Mouse (Mus musculus) G1E (cell line): ENCODE results near the gene Olfr221. TPM values are rescaled to one million over a fixed set of nuclear protein-coding genes. Genes with fewer than 3 reads are reported as not detected.

Experiments
- ATAC-seq: 2 replicates; pipeline ENCODE4 v1.8.0; 2016; ENCODE audit warnings: mild to moderate bottlenecking; ENCODE audit not compliant: insufficient number of reproducible peaks, poor library complexity, low FRiP score, severe bottlenecking; ENCODE audit errors: extremely low read depth
- DNase-seq: peaks from one replicate; pipeline ENCODE4 v3.0.0; 2012; ENCODE audit warnings: low spot score
- H3K27me3 ChIP-seq: 2 replicates; pipeline ENCODE4 v1.6.1; 2012; ENCODE audit warnings: mild to moderate bottlenecking, low read length, inconsistent platforms; ENCODE audit not compliant: insufficient read depth
- H3K36me3 ChIP-seq: replicated peaks from 2 replicates; pipeline ENCODE3; 2012; ENCODE audit warnings: mild to moderate bottlenecking, inconsistent platforms
- H3K4me1 ChIP-seq: 2 replicates; pipeline ENCODE4 v1.6.1; 2012; ENCODE audit warnings: low read depth, low read length, inconsistent platforms, mixed read lengths; ENCODE audit not compliant: insufficient read depth
- H3K4me3 ChIP-seq: 2 replicates; pipeline ENCODE4 v1.5.1; 2012; ENCODE audit warnings: low read depth, mild to moderate bottlenecking, inconsistent platforms, low read length, moderate library complexity, mixed read lengths
- H3K9me3 ChIP-seq: replicated peaks from 2 replicates; pipeline ENCODE4 v1.6.1; 2012; ENCODE audit warnings: inconsistent platforms
- CTCF ChIP-seq: IDR thresholded peaks from 2 replicates; pipeline ENCODE4 v1.5.1; 2012; ENCODE audit warnings: low read depth, low read length, inconsistent platforms, mixed read lengths
- GATA1 ChIP-seq: IDR thresholded peaks from 2 replicates; pipeline ENCODE4 v1.6.1; 2012; ENCODE audit warnings: borderline replicate concordance, low read length, inconsistent platforms, mixed read lengths
- GATA2 ChIP-seq: IDR thresholded peaks from 2 replicates; pipeline ENCODE4 v1.6.1; 2012; ENCODE audit warnings: low read depth, low read length, inconsistent platforms, borderline replicate concordance
- POLR2AphosphoS5 ChIP-seq: IDR thresholded peaks from 2 replicates; pipeline ENCODE4 v1.6.1; 2012; ENCODE audit warnings: low read depth, low read length, inconsistent platforms; ENCODE audit not compliant: insufficient replicate concordance
- TAL1 ChIP-seq: conservative IDR thresholded peaks from 2 replicates; pipeline ENCODE4 v1.6.1; 2012; ENCODE audit warnings: low read depth, low read length, inconsistent platforms, mixed read lengths
- polyA plus RNA-seq: library from polyadenylated mRNA; stranded (reverse); fragments of >175 nt; gene quantifications from 2 replicates; pipeline ENCODE4 v1.2.3, GENCODE M21; 2012
- total RNA-seq, 2 experiments: library from RNA; stranded (forward) in 1 of 2; stranded (reverse) in 1 of 2; fragments of 200-1000 nt in 1 of 2; fragments of >200 nt in 1 of 2; fragmentation: Nextera tagmentation in 1 of 2; gene quantifications; 2 replicates each; pipeline ENCODE4 v1.2.3; 2014 to 2017

The Olfr221 gene
- total and polyA plus RNA-seq, 3 experiments: 0.16 TPM; not detected in 2

DNA sequence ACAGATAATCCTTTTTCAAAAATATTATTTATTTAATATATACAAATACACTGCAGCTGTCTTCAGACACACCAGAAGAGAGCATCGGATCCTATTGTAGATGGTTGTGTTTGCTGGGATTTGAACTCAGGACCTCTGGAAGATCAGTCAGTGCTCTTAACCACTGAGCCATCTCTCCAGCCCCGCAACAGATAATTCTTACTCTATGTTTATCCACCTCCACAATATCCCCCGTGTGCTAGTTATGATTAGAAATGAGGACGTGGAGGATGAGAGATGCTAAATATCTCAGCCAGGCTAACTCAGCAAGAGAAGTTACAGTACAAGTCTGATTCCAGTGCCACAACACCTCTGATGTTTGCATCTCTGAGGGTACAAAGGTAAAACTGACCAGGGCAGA, 47.8 kb downstream of the Olfr221 start:
- H3K9me3 ChIP-seq: no peaks in the 10 kb centered on the region
- TF ChIP-seq POLR2AphosphoS5 (no peak), GATA2 (no peak)
- H3K4me3 ChIP-seq: no peak overlapping the region
- ATAC-seq: no peak
- peaks cover 12% of the 10 kb centered on the region for H3K4me1 ChIP-seq
- DNase-seq: no peak
- peaks cover 62% of the 10 kb centered on the region for H3K36me3 ChIP-seq
- no peaks in the 10 kb centered on the region for H3K27me3 ChIP-seq

DNA sequence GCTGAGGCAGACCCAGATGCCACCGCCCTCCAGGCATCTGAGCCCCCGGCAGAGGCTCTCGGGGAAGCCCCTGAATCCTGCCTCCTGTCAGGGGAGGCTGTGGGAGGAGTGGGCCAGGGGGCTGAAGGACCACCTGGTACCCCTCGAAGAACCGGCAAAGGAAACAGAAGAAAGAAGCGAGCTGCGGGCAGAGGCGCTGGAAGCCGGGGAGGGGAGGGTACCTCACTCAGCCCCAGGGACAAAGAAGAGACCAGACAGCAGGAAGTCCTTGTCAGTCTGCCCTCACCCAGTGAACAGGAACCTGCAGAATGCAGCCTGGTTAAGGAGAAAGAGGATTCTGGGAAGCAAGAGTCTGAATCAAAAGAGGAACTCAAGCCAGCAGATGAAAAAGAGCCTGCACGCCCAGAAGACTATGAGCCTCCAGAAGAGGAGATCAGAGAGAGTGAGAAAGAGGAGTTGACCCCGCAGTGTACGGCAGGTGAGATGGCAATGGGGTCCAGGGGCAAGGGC, 52.7 kb downstream of the Olfr221 start:
- TF ChIP-seq POLR2AphosphoS5: no peak
- TF ChIP-seq CTCF: no peak
- TF ChIP-seq TAL1: no peak
- TF ChIP-seq GATA2: no peak
- TF ChIP-seq GATA1: no peak
- Histone ChIP-seq H3K9me3 (no peaks in the 10 kb centered on the region), H3K36me3 (peaks cover 38% of the 10 kb centered on the region), H3K4me1 (peaks cover 49% of the 10 kb centered on the region), H3K4me3 (no peak overlapping the region; the same call in 1 of the 2 replicates), H3K27me3 (no peaks in the 10 kb centered on the region)
- ATAC-seq (no peak), DNase-seq (no peak)

DNA sequence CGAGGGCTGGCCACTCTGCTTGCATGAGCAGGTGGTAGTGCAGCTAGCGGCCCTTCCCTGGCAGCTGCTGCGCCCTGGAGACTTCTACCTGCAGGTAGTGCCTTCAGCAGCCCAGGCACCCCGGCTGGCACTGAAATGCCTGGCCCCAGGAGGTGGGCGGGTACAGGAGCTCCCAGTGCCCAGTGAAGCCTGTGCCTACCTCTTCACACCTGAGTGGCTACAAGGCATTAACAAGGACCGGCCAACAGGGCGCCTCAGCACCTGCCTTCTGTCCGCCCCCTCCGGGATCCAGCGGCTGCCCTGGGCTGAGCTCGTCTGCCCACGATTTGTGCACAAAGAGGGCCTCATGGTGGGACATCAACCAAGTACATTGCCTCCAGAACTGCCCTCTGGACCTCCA, 53.5 kb downstream of the Olfr221 start:
- no peak overlapping the region for H3K4me3 ChIP-seq
- H3K27me3 ChIP-seq: 0 out of 2 replicates have a peak, but pooled peaks cover 2% of the 10 kb centered on the region
- no peaks in the 10 kb centered on the region for H3K9me3 ChIP-seq
- peaks cover 35% of the 10 kb centered on the region for H3K36me3 ChIP-seq
- ATAC-seq (no peak), DNase-seq (no peak)
- TF ChIP-seq TAL1: no peak
- TF ChIP-seq GATA2: no peak
- no peak for TF ChIP-seq POLR2AphosphoS5
- no peak for TF ChIP-seq CTCF
- no peak for TF ChIP-seq GATA1
- peaks cover 56% of the 10 kb centered on the region for H3K4me1 ChIP-seq

DNA sequence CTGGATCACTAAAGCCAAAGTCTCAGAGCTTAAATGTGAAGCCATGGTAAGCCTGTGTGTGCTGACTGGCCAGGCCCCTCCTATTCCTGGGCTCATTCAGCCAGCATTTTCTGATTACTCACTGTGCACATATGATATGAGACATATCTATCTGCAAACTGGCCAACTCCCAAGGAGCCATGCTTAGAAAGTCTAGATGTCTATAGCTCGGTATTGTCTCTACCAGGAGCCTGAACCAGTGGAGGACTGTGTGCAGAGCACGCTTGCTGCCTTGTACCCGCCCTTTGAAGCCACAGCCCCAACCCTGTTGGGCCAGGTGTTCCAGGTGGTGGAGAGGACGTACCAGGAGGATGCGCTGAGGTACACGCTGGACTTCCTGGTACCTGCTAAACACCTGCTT, 55.1 kb downstream of the Olfr221 start:
- ATAC-seq: no peak
- Histone ChIP-seq H3K4me1 (peaks cover 56% of the 10 kb centered on the region), H3K36me3 (peaks cover 35% of the 10 kb centered on the region), H3K27me3 (0 out of 2 replicates have a peak, but pooled peaks cover 2% of the 10 kb centered on the region), H3K4me3 (peak overlapping the region; percentile 43; the same call in 1 of the 2 replicates), H3K9me3 (no peaks in the 10 kb centered on the region)
- no peak for DNase-seq
- no peak for TF ChIP-seq POLR2AphosphoS5
- no peak for TF ChIP-seq CTCF
- no peak for TF ChIP-seq GATA1
- TF ChIP-seq GATA2: no peak
- no peak for TF ChIP-seq TAL1

DNA sequence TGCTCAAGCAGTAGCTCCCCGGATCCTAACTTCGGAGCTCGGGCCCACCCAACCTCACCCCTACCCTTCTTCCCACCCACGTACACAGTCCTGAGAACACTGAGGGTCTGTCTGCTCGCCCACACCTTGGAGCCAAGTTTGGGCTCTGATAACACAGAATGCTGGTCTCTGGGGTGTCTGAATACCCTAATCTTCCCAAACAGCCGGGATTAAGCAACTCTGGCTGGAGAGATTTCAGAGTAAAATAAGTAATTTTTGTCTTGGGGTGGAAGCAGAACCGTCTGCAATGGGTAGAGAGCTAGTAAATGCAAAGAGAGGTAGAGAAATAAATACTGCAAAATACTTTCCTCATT, 56.1 kb downstream of the Olfr221 start:
- no peaks in the 10 kb centered on the region for H3K9me3 ChIP-seq
- DNase-seq: peak; percentile 48
- H3K4me1 ChIP-seq: peaks cover 56% of the 10 kb centered on the region
- H3K36me3 ChIP-seq: peaks cover 26% of the 10 kb centered on the region
- peak overlapping the region; percentile 74; the same call in 1 of the 2 replicates for H3K4me3 ChIP-seq
- peaks cover 5% of the 10 kb centered on the region for H3K27me3 ChIP-seq
- TF ChIP-seq GATA1: no peak
- no peak for TF ChIP-seq GATA2
- peak; percentile 60 for TF ChIP-seq TAL1
- peak; percentile 72 for ATAC-seq

DNA sequence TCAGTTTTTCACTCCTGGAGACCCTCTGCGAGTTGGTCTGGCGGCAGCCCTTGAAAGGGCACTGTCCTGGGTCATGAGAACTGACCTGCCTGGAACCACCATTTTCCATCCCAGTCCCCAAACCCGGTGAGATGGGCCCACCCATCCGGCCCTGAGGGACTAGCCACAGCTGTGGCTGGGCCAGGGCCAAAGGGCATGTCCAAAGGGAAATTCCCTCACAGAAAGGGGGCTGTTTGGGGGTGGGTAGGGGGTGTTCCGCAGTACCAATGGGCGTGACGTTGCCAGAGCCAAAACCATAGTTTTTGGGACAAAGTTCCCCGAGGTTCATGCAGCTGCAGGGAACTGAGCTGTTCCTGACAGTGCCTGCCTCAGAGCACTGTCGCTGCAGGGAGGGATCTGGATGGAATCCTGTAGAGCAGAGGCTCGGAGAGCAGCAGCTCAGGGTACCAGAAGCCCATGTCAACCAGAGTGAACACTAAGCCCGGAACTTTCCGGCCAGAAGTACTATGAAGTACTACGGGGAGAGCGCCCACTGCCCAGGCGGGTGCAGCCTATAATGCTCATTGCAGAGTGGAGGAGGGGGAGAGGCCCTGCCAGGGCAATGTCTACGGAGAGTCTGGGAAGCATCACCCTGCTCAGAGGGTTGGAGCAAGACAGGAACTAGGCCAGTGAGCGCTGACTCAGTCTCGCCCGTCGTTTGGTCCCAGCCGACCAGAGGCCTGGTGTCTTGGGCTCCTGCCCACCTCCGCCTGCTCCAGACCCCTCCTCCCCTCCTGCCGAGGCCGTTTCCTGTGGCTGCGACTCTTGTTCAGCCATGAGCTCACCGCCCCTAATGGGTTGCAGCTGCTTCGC, 56.7 kb downstream of the Olfr221 start:
- Histone ChIP-seq H3K4me1 (peaks cover 56% of the 10 kb centered on the region), H3K4me3 (peak overlapping the region; percentile 74), H3K36me3 (peaks cover 21% of the 10 kb centered on the region), H3K27me3 (peaks cover 8% of the 10 kb centered on the region), H3K9me3 (no peaks in the 10 kb centered on the region)
- no peak for TF ChIP-seq GATA1
- TF ChIP-seq GATA2: no peak
- TF ChIP-seq POLR2AphosphoS5: no peak
- no peak for TF ChIP-seq CTCF
- TF ChIP-seq TAL1: no peak
- DNase-seq (peak; percentile 43), ATAC-seq (peak; percentile 45)
